Mouse (Mus musculus): ENCODE measurements around the gene Abhd16a. TPM values are rescaled to one million over a fixed set of nuclear protein-coding genes. Genes with fewer than 3 reads are reported as not detected.
"Not testable (repeated sequence)": the region's sequence is repeated elsewhere in the genome, so short reads cannot be mapped to it uniquely, and the experiment has no call there.

Gene Abhd16a
- total RNA-seq, 2 experiments from 2014 or later, result 84.4 to 91.5 TPM

GRCm38 (mm10) chr17:35104754-35105153 is 15.7 kb downstream of the Abhd16a start:
- intact Hi-C loops (cut with DNase I), result loop anchor here (5.0 kb wide), 1 partner anchor 82 kb away; no protein-coding TSS in a partner anchor
- no peak for DNase-seq (ENCODE audit: extremely low spot score in 1 of 2, low spot score in 2 of 2)

- DNase-seq (ENCODE audit: extremely low spot score in 1 of 2, low spot score in 2 of 2), result no peak
- intact Hi-C loops (cut with DNase I), result loop anchor here (5.0 kb wide), 1 partner anchor 84 kb away; no protein-coding TSS in a partner anchor
Observed at GRCm38 (mm10) chr17:35105740-35106389, 16.8 kb downstream of the Abhd16a start.

- intact Hi-C loops (cut with DNase I), result loop anchor here (5.0 kb wide), 1 partner anchor 84 kb away; no protein-coding TSS in a partner anchor
- DNase-seq (ENCODE audit: extremely low spot score in 1 of 2, low spot score in 2 of 2), result no peak
Observed at GRCm38 (mm10) chr17:35106522-35106921, 17.5 kb downstream of the Abhd16a start.

GRCm38 (mm10) chr17:35108097-35108496 is 19.0 kb downstream of the Abhd16a start, which contains the start of gene Ly6g5c:
TSS of gene Ly6g5c (plus strand) at chr17:35108279.
- intact Hi-C loops (cut with DNase I), result loop anchor here (5.0 kb wide), 1 partner anchor 86 kb away; no protein-coding TSS in a partner anchor
- DNase-seq (ENCODE audit: extremely low spot score in 1 of 2, low spot score in 2 of 2), result no peak

- no peak for DNase-seq (ENCODE audit: extremely low spot score in 1 of 2, low spot score in 2 of 2)
- intact Hi-C loops (cut with DNase I), result no loop called here
Observed at GRCm38 (mm10) chr17:35111774-35112173, 22.7 kb downstream of the Abhd16a start.

GRCm38 (mm10) chr17:35115046-35116019 is 26.3 kb downstream of the Abhd16a start, which contains the start of gene Ly6g5b:
TSS of gene Ly6g5b (minus strand) at chr17:35115428.
- intact Hi-C loops (cut with DNase I), result loop anchor here (5.0 kb wide), 1 partner anchor 98 kb away; the partner anchor contains the start of gene Vwa7
- no peak for DNase-seq (ENCODE audit: extremely low spot score in 1 of 2, low spot score in 2 of 2)

- intact Hi-C loops (cut with DNase I), result no loop called here
- DNase-seq (ENCODE audit: extremely low spot score in 1 of 2, low spot score in 2 of 2), result no peak
Observed at GRCm38 (mm10) chr17:35120745-35121142, 31.7 kb downstream of the Abhd16a start.

GRCm38 (mm10) chr17:35121143-35121799 is 32.2 kb downstream of the Abhd16a start, which contains the start of gene Gpank1:
TSS of gene Gpank1 (plus strand) at chr17:35121455.
- peak; percentile 98 to 99 for DNase-seq (ENCODE audit: extremely low spot score in 1 of 2, low spot score in 2 of 2)
- intact Hi-C loops (cut with DNase I), result no loop called here

GRCm38 (mm10) chr17:35121871-35122303 is 32.8 kb downstream of the Abhd16a start, which contains the start of gene Csnk2b:
TSS of gene Csnk2b (minus strand) at chr17:35122053.
- intact Hi-C loops (cut with DNase I), result no loop called here
- peak; percentile 65 to 82 for DNase-seq (ENCODE audit: extremely low spot score in 1 of 2, low spot score in 2 of 2)

GRCm38 (mm10) chr17:35123287-35123686 is 34.2 kb downstream of the Abhd16a start:
- intact Hi-C loops (cut with DNase I); DNase-seq (ENCODE audit: extremely low spot score in 1 of 2, low spot score in 2 of 2): not testable (repeated sequence)

GRCm38 (mm10) chr17:35124261-35124896 is 35.3 kb downstream of the Abhd16a start:
- intact Hi-C loops (cut with DNase I); DNase-seq (ENCODE audit: extremely low spot score in 1 of 2, low spot score in 2 of 2): not testable (repeated sequence)

- DNase-seq (ENCODE audit: extremely low spot score in 1 of 2, low spot score in 2 of 2), result no peak
- intact Hi-C loops (cut with DNase I), result no loop called here
Observed at GRCm38 (mm10) chr17:35125081-35125480, 36.0 kb downstream of the Abhd16a start.

- intact Hi-C loops (cut with DNase I), result no loop called here
- DNase-seq (ENCODE audit: extremely low spot score in 1 of 2, low spot score in 2 of 2), result no peak
Observed at GRCm38 (mm10) chr17:35125578-35125977, 36.5 kb downstream of the Abhd16a start.

GRCm38 (mm10) chr17:35126206-35126611 is 37.1 kb downstream of the Abhd16a start, which contains the start of gene D17H6S53E:
TSS of gene D17H6S53E (plus strand) at chr17:35126373.
- DNase-seq (ENCODE audit: extremely low spot score in 1 of 2, low spot score in 2 of 2), result peak; percentile 46 to 88
- intact Hi-C loops (cut with DNase I), result no loop called here

- DNase-seq (ENCODE audit: extremely low spot score in 1 of 2, low spot score in 2 of 2), result no peak
- intact Hi-C loops (cut with DNase I), result no loop called here
Observed at GRCm38 (mm10) chr17:35127017-35127416, 38.0 kb downstream of the Abhd16a start.

- intact Hi-C loops (cut with DNase I), result no loop called here
Observed at GRCm38 (mm10) chr17:35128996-35129395, 39.9 kb downstream of the Abhd16a start.

GRCm38 (mm10) chr17:35131038-35131437 is 42.0 kb downstream of the Abhd16a start:
- no peak for DNase-seq (ENCODE audit: extremely low spot score in 1 of 2, low spot score in 2 of 2)
- intact Hi-C loops (cut with DNase I), result no loop called here

More at GRCm38 (mm10) chr17:35128996-35129395, 39.9 kb downstream of the Abhd16a start:
- no peak for DNase-seq (ENCODE audit: extremely low spot score in 1 of 2, low spot score in 2 of 2)

Measured in left cerebral cortex, postnatal 10 days (tissue).